24 mouse cellular contexts compared by ENCODE assay signal in the genomic region with DNA sequence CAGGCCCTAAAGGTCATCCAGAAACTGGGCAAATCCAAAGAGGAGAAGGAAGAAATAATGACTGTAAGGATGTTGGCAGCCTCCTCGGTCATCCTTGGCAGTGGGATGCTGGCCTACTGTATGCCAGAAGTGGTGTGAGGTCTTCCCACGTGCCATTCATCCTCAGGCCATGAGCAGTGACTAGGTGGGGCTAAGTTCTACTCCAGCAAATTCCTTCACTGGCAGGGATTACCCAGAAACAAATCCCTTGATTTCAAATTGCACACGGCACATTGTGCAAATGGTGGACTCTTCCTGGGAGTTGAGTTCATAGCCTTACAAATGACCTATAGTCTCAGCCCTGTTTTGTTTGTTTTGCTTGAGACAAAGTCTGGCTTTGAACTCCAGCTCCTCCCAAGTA.
DNase-seq lines count a peak whose midpoint lies in the region; ATAC-seq and TF ChIP-seq lines count a peak whose summit lies in the region.
"Had no signal": no experiment of that assay in that cellular context is flagged by ENCODE, and none has a peak within 500 bp of the region (broad histone marks: within the 10 kb centered on the region; RNA-seq: fewer than 3 reads in every experiment).

No protein-coding gene starts in this region.

- WGBS in liver, adult 2 months = 70% methylated on average over 3 of the region's 3 CpGs
- WGBS in liver, embryonic 12.5 days (ENCODE audit: insufficient replicate concordance) = 68% methylated on average over 3 of the region's 3 CpGs

- peaks cover 6% of the 10 kb centered on the region; the same call in 1 of the 2 replicates for H3K4me1 ChIP-seq in liver, adult 2 months (ENCODE audit: control insufficient read depth, insufficient read depth, low read length)
- no peaks in the 10 kb centered on the region for H3K4me1 ChIP-seq in liver, embryonic 12.5 days
- H3K4me1 ChIP-seq: embryonic facial prominence, embryonic 15.5 days had no signal

- H3K4me3 ChIP-seq in liver, adult 2 months (ENCODE audit: insufficient read depth, low read depth, low read length) = no peak overlapping the region
- H3K4me3 ChIP-seq in liver, embryonic 12.5 days = no peak overlapping the region
- H3K4me3 ChIP-seq: embryonic facial prominence, embryonic 13.5 days; embryonic facial prominence, embryonic 15.5 days; erythroblast, embryonic 14.5 days; forebrain, embryonic 10.5 days; forebrain, embryonic 12.5 days had no signal

- H3K27ac ChIP-seq in liver, adult 2 months (replicated peaks; ENCODE audit: insufficient read depth, low read depth, low read length) = no peak overlapping the region
- H3K27ac ChIP-seq in liver, embryonic 12.5 days = no peak overlapping the region
- H3K27ac ChIP-seq: embryonic facial prominence, embryonic 13.5 days; embryonic facial prominence, embryonic 15.5 days; forebrain, embryonic 10.5 days; forebrain, embryonic 12.5 days had no signal

- ATAC-seq in liver, embryonic 12.5 days = no peak
- ATAC-seq: activated CD4-positive, CD25-positive, alpha-beta regulatory T cell, adult 4 months; CD4-positive, CD25-positive, alpha-beta regulatory T cell, adult 4 months; forebrain, embryonic 14.5 days; forebrain, embryonic 16.5 days had no signal

- H3K27me3 ChIP-seq in liver, adult 2 months (ENCODE audit: control insufficient read depth, insufficient read depth, low read length) = no peaks in the 10 kb centered on the region
- no peaks in the 10 kb centered on the region for H3K27me3 ChIP-seq in liver, embryonic 12.5 days (replicated peaks)
- H3K27me3 ChIP-seq: embryonic facial prominence, embryonic 13.5 days; embryonic facial prominence, embryonic 15.5 days; forebrain, embryonic 12.5 days had no signal

- no peak overlapping the region for H3K4me2 ChIP-seq in liver, embryonic 12.5 days
- H3K4me2 ChIP-seq: embryonic facial prominence, embryonic 13.5 days; embryonic facial prominence, embryonic 15.5 days; forebrain, embryonic 12.5 days had no signal

- H3K79me2 ChIP-seq in liver, adult 2 months (ENCODE audit: control insufficient read depth, insufficient read depth, low read length) = no peaks in the 10 kb centered on the region

- DNase-seq in liver, adult 2 months (ENCODE audit: extremely low read depth, low read depth, low spot score) = peak; percentile 30
- DNase-seq in fat pad, adult 2 months (ENCODE audit: extremely low read depth, low read depth, low spot score) = peak; percentile 85
- no peak for DNase-seq in kidney, adult 8-10 months
- no peak for DNase-seq in layer of hippocampus, adult 18-20 months (ENCODE audit: low spot score in 2 of 2)
- DNase-seq: adrenal gland, adult 8-10 months; adrenal gland, postnatal 14 days; adrenal gland, postnatal 36 days; B cell, adult 2 months; cerebellum, adult 11-12 months; cerebellum, adult 2 months; cerebellum, adult 9-11 months; cerebellum, postnatal 14 days; cerebellum, postnatal 36 days; embryo, embryonic 11 days had no signal

- H3K9ac ChIP-seq in liver, adult 2 months (ENCODE audit: low read depth, low read length) = no peak overlapping the region
- H3K9ac ChIP-seq in liver, embryonic 12.5 days = no peak overlapping the region
- H3K9ac ChIP-seq: embryonic facial prominence, embryonic 13.5 days; embryonic facial prominence, embryonic 15.5 days; forebrain, embryonic 12.5 days had no signal

- H3K9me3 ChIP-seq in liver, embryonic 12.5 days (replicated peaks) = no peaks in the 10 kb centered on the region
- H3K9me3 ChIP-seq: embryonic facial prominence, embryonic 15.5 days; forebrain, embryonic 10.5 days; forebrain, embryonic 12.5 days had no signal

- no peak for TF ChIP-seq POLR2A in liver, adult 2 months (IDR thresholded peaks at IDR 0.05; ENCODE audit: extremely low read depth, insufficient read depth, low read length)

- TF ChIP-seq CTCF in liver, adult 2 months (IDR thresholded peaks at IDR 0.05; ENCODE audit: low read depth, low read length) = no peak

- H3K36me3 ChIP-seq in liver, adult 2 months (ENCODE audit: control insufficient read depth, insufficient read depth, low read length) = no peaks in the 10 kb centered on the region
- H3K36me3 ChIP-seq in liver, embryonic 12.5 days = no peaks in the 10 kb centered on the region
- H3K36me3 ChIP-seq: embryonic facial prominence, embryonic 13.5 days; embryonic facial prominence, embryonic 15.5 days; forebrain, embryonic 10.5 days; forebrain, embryonic 12.5 days had no signal

Comparison
In these comparisons a context has a peak if more than half of its experiments do, and no peak if none do; other contexts are left out.
1. DNase-seq: peak in liver, adult 2 months (single experiment) and fat pad, adult 2 months (single experiment); none in kidney, adult 8-10 months (0 of 2) and layer of hippocampus, adult 18-20 months (0 of 2).